Mouse (Mus musculus) heart, adult 2 months (tissue): ENCODE measurements around the gene Haao.

Experiments
- CTCF ChIP-seq: fragments of 200-600 bp; IDR thresholded peaks from 2 replicates; pipeline ENCODE4 v1.8.1; 2022; ENCODE audit warnings: antibody characterized with exemption, mild to moderate bottlenecking, moderate library complexity
- EP300 ChIP-seq: fragments of 200-500 bp; IDR thresholded peaks from 2 replicates; pipeline ENCODE4 v1.6.1; 2011; ENCODE audit warnings: low read depth, low read length, control low read depth; ENCODE audit not compliant: insufficient read depth

- no peak for TF ChIP-seq EP300
- TF ChIP-seq CTCF: no peak
Observed at GRCm38 (mm10) chr17:83829356-83829755, 18.4 kb downstream of the Haao start.
